Mouse (Mus musculus) adrenal gland, adult 2 months (tissue): ENCODE measurements around the gene Prrg2. TPM values are rescaled to one million over a fixed set of nuclear protein-coding genes. Genes with fewer than 3 reads are reported as not detected.
A peak's percentile ranks its signal among the peaks of the same experiment; 100 is the strongest.

Experiments used
- DNase-seq: peaks from one replicate; pipeline ENCODE4 v3.0.0; 2021
- polyA plus RNA-seq: library from polyadenylated mRNA; depleted of rRNA; stranded (reverse); fragments of >200 nt; gene quantifications from 2 replicates; pipeline ENCODE4 v1.2.3, GENCODE M21; 2012
- total RNA-seq, 2 experiments: library from RNA; stranded (reverse); gene quantifications; 2 replicates each; pipeline ENCODE4 v1.2.3; 2021

Prrg2 gene
- total and polyA plus RNA-seq, 3 experiments = 20.9 to 70.3 (median 21.9) TPM

- no peak for DNase-seq
Observed at GRCm38 (mm10) chr7:45090251-45090977, 27.9 kb upstream of the Prrg2 start.

- DNase-seq = no peak
Observed at GRCm38 (mm10) chr7:45088597-45088996, 26.1 kb upstream of the Prrg2 start.

- no peak for DNase-seq
Observed at GRCm38 (mm10) chr7:45086084-45086483, 23.6 kb upstream of the Prrg2 start.

- DNase-seq = no peak
Observed at GRCm38 (mm10) chr7:45083300-45083890, 20.9 kb upstream of the Prrg2 start.

GRCm38 (mm10) chr7:45082401-45083299 lies 20.2 kb upstream of the Prrg2 start:
- no peak for DNase-seq

- no peak for DNase-seq
Observed at GRCm38 (mm10) chr7:45081016-45081415, 18.5 kb upstream of the Prrg2 start.

- DNase-seq = peak; percentile 90
Observed at GRCm38 (mm10) chr7:45079856-45080255, 17.4 kb upstream of the Prrg2 start.

GRCm38 (mm10) chr7:45078513-45078912 lies 16.0 kb upstream of the Prrg2 start:
- peak; percentile 85 for DNase-seq

- no peak for DNase-seq
Observed at GRCm38 (mm10) chr7:45077829-45078228, 15.4 kb upstream of the Prrg2 start.

GRCm38 (mm10) chr7:45077322-45077721 lies 14.8 kb upstream of the Prrg2 start:
- no peak for DNase-seq

GRCm38 (mm10) chr7:45076501-45076900 lies 14.0 kb upstream of the Prrg2 start:
- no peak for DNase-seq

- peak; percentile 82 for DNase-seq
Observed at GRCm38 (mm10) chr7:45075405-45075804, 12.9 kb upstream of the Prrg2 start.

- DNase-seq = no peak
Observed at GRCm38 (mm10) chr7:45073949-45074348, 11.5 kb upstream of the Prrg2 start.

GRCm38 (mm10) chr7:45073171-45073707 lies 10.8 kb upstream of the Prrg2 start:
- DNase-seq = no peak

- peak; percentile 71 for DNase-seq
Observed at GRCm38 (mm10) chr7:45072230-45072629, 9.8 kb upstream of the Prrg2 start.

- DNase-seq = no peak
Observed at GRCm38 (mm10) chr7:45069671-45070070, 7.2 kb upstream of the Prrg2 start.

GRCm38 (mm10) chr7:45068000-45068318 lies 5.5 kb upstream of the Prrg2 start:
- DNase-seq = peak; percentile 63

- no peak for DNase-seq
Observed at GRCm38 (mm10) chr7:45067190-45067999, 4.9 kb upstream of the Prrg2 start.

- no peak for DNase-seq
Observed at GRCm38 (mm10) chr7:45061532-45062075, 873 bp downstream of the Prrg2 start.

- no peak for DNase-seq
Observed at GRCm38 (mm10) chr7:45060632-45061122, 1.8 kb downstream of the Prrg2 start.
